Mouse (Mus musculus) C2C12 (cell line): ENCODE measurements around the gene Zscan21.

Source experiments
- CEBPB ChIP-seq: IDR thresholded peaks from one replicate; pipeline ENCODE4 v1.6.1; 2011; ENCODE audit warnings: low read depth, mild to moderate bottlenecking, control low read depth, moderate library complexity
- CTCF ChIP-seq: IDR thresholded peaks from one replicate; pipeline ENCODE4 v1.5.1; 2011; ENCODE audit not compliant: control insufficient read depth, insufficient read depth, insufficient read length
- MYOG ChIP-seq: IDR thresholded peaks from one replicate; pipeline ENCODE4 v1.6.1; 2011; ENCODE audit not compliant: control insufficient read depth, insufficient read length; ENCODE audit errors: extremely low read depth

DNA sequence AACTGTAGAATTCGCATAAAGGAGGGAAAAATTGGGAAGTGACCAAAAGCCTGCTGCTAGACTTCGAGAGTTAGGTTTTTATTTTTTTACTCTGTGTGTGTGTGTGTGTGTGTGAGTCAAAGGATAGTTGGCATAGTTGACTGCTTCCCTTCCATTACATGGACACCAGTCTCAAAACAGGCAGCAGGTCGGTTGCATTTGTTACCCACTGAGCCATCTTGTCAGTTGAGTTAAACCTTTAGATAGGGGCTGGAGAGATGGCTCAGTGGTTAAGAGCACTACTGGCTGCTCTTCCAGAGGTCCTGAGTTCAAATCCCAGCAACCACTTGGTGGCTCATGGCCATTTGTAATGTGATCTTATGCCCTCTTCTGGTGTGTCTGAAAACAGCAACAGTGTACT, 1.3 kb downstream of the Zscan21 start:
- TF ChIP-seq CEBPB: no peak
- TF ChIP-seq CTCF: no peak
- no peak for TF ChIP-seq MYOG
